Mouse (Mus musculus) limb, embryonic 10.5 days (tissue): ENCODE data around the gene Sorl1. TPM values are rescaled to one million over a fixed set of nuclear protein-coding genes. Genes with fewer than 3 reads are reported as not detected.

Experiments used
- DNase-seq: peaks from one replicate; pipeline ENCODE4 v3.0.0-alpha.2; 2017; ENCODE audit warnings: low spot score
- H3K27ac ChIP-seq: fragments of 300-500 bp; sonication (generic); 2 replicates; pipeline ENCODE4 v1.5.1; 2016; ENCODE audit warnings: mild to moderate bottlenecking
- H3K27me3 ChIP-seq: fragments of 300-500 bp; sonication (generic); 2 replicates; pipeline ENCODE4 v1.6.1; 2016; ENCODE audit warnings: low read depth, mild to moderate bottlenecking; ENCODE audit not compliant: poor library complexity, severe bottlenecking
- H3K36me3 ChIP-seq: fragments of 300-500 bp; sonication (generic); 2 replicates; pipeline ENCODE4 v1.6.1; 2016; ENCODE audit warnings: mild to moderate bottlenecking, moderate library complexity
- H3K4me1 ChIP-seq: fragments of 300-500 bp; sonication (generic); 2 replicates; pipeline ENCODE4 v1.6.1; 2016
- H3K4me3 ChIP-seq: fragments of 300-500 bp; sonication (generic); 2 replicates; pipeline ENCODE4 v1.5.1; 2016; ENCODE audit warnings: mild to moderate bottlenecking, moderate library complexity
- H3K9me3 ChIP-seq: fragments of 300-500 bp; sonication (generic); replicated peaks from 2 replicates; pipeline ENCODE4 v1.6.1; 2016; ENCODE audit warnings: mild to moderate bottlenecking
- WGBS: fragments of 180-500 bp; shearing (Covaris S2); methylation state at CpG from one replicate; pipeline ENCODE4 v1.1.7; 2016; 5-methylcytosine and 5-hydroxymethylcytosine counted together
- polyA plus RNA-seq: library from polyadenylated mRNA; unstranded; fragments of >200 nt; fragmentation: Nextera tagmentation; extraction: Ambion mirVana; gene quantifications from 2 replicates; pipeline ENCODE4 v1.2.1, GENCODE M21; 2016

Gene Sorl1
- 4.3 and 6.6 TPM in 2 replicates for polyA plus RNA-seq

- H3K9me3 ChIP-seq: no peaks in the 10 kb centered on the region
- H3K27ac ChIP-seq: peak within 1 kb of the TSS; percentile 87
- peak; percentile 82 for DNase-seq
- peak within 1 kb of the TSS; percentile 78 for H3K4me3 ChIP-seq
- peaks cover 52% of the 10 kb centered on the region for H3K27me3 ChIP-seq
- H3K4me1 ChIP-seq: peaks cover 26% of the 10 kb centered on the region
- WGBS: under 1% methylated on average over 86 of the region's 94 CpGs
- no peaks in the 10 kb centered on the region for H3K36me3 ChIP-seq
Measured at GRCm38 (mm10) chr9:42123713-42124576, at the start of gene Sorl1. Gene Sorl1 (minus strand): TSS chr9:42124297.

- Histone ChIP-seq H3K27ac (no peak overlapping the region), H3K27me3 (no peaks in the 10 kb centered on the region), H3K9me3 (no peaks in the 10 kb centered on the region), H3K36me3 (no peaks in the 10 kb centered on the region), H3K4me3 (no peak overlapping the region), H3K4me1 (no peaks in the 10 kb centered on the region)
- 90% methylated on average over 3 of the region's 3 CpGs for WGBS
- no peak for DNase-seq
Measured at GRCm38 (mm10) chr9:42173781-42174180, 49.7 kb upstream of the Sorl1 start.

GRCm38 (mm10) chr9:42169491-42169890 lies 45.4 kb upstream of the Sorl1 start:
- Histone ChIP-seq H3K36me3 (no peaks in the 10 kb centered on the region), H3K27me3 (no peaks in the 10 kb centered on the region), H3K9me3 (no peaks in the 10 kb centered on the region), H3K27ac (no peak overlapping the region), H3K4me3 (no peak overlapping the region), H3K4me1 (no peaks in the 10 kb centered on the region)
- WGBS: 94% methylated on average over 8 of the region's 8 CpGs
- DNase-seq: no peak

- Histone ChIP-seq H3K27me3 (no peaks in the 10 kb centered on the region), H3K27ac (no peak overlapping the region), H3K4me3 (no peak overlapping the region), H3K9me3 (no peaks in the 10 kb centered on the region), H3K4me1 (no peaks in the 10 kb centered on the region), H3K36me3 (no peaks in the 10 kb centered on the region)
- WGBS: 93% methylated on average over 7 of the region's 7 CpGs
- no peak for DNase-seq
Measured at GRCm38 (mm10) chr9:42169025-42169424, 44.9 kb upstream of the Sorl1 start.

- Histone ChIP-seq H3K4me1 (no peaks in the 10 kb centered on the region), H3K36me3 (no peaks in the 10 kb centered on the region), H3K27ac (no peak overlapping the region), H3K27me3 (no peaks in the 10 kb centered on the region), H3K9me3 (no peaks in the 10 kb centered on the region), H3K4me3 (no peak overlapping the region)
- WGBS: 79% methylated on average over 2 of the region's 2 CpGs
- DNase-seq: no peak
Measured at GRCm38 (mm10) chr9:42164930-42165329, 40.8 kb upstream of the Sorl1 start.

- H3K36me3 ChIP-seq: no peaks in the 10 kb centered on the region
- DNase-seq: no peak
- WGBS: 84% methylated on average over 4 of the region's 4 CpGs
- H3K4me1 ChIP-seq: no peaks in the 10 kb centered on the region
- H3K4me3 ChIP-seq: no peak overlapping the region
- H3K9me3 ChIP-seq: no peaks in the 10 kb centered on the region
- no peak overlapping the region for H3K27ac ChIP-seq
- no peaks in the 10 kb centered on the region for H3K27me3 ChIP-seq
Measured at GRCm38 (mm10) chr9:42163011-42163410, 38.9 kb upstream of the Sorl1 start.

- H3K27me3 ChIP-seq: no peaks in the 10 kb centered on the region
- DNase-seq: no peak
- H3K36me3 ChIP-seq: no peaks in the 10 kb centered on the region
- no peak overlapping the region for H3K27ac ChIP-seq
- H3K9me3 ChIP-seq: no peaks in the 10 kb centered on the region
- no peaks in the 10 kb centered on the region for H3K4me1 ChIP-seq
- 63% methylated on average over 5 of the region's 5 CpGs for WGBS
- H3K4me3 ChIP-seq: no peak overlapping the region
Measured at GRCm38 (mm10) chr9:42159376-42159775, 35.3 kb upstream of the Sorl1 start.

GRCm38 (mm10) chr9:42158652-42159051 lies 34.6 kb upstream of the Sorl1 start:
- no peak for DNase-seq
- no peaks in the 10 kb centered on the region for H3K27me3 ChIP-seq
- H3K4me1 ChIP-seq: no peaks in the 10 kb centered on the region
- no peak overlapping the region for H3K4me3 ChIP-seq
- H3K27ac ChIP-seq: no peak overlapping the region
- WGBS: 67% methylated on average over 5 of the region's 5 CpGs
- no peaks in the 10 kb centered on the region for H3K36me3 ChIP-seq
- no peaks in the 10 kb centered on the region for H3K9me3 ChIP-seq

- no peaks in the 10 kb centered on the region for H3K4me1 ChIP-seq
- H3K27ac ChIP-seq: no peak overlapping the region
- no peak overlapping the region for H3K4me3 ChIP-seq
- H3K9me3 ChIP-seq: no peaks in the 10 kb centered on the region
- no peaks in the 10 kb centered on the region for H3K36me3 ChIP-seq
- 93% methylated on average over 5 of the region's 5 CpGs for WGBS
- DNase-seq: no peak
- H3K27me3 ChIP-seq: no peaks in the 10 kb centered on the region
Measured at GRCm38 (mm10) chr9:42157981-42158380, 33.9 kb upstream of the Sorl1 start.

GRCm38 (mm10) chr9:42156566-42156965 lies 32.5 kb upstream of the Sorl1 start:
- no peak overlapping the region for H3K4me3 ChIP-seq
- WGBS: 76% methylated on average over 3 of the region's 3 CpGs
- no peaks in the 10 kb centered on the region for H3K36me3 ChIP-seq
- no peak for DNase-seq
- no peaks in the 10 kb centered on the region for H3K27me3 ChIP-seq
- H3K27ac ChIP-seq: no peak overlapping the region
- no peaks in the 10 kb centered on the region for H3K9me3 ChIP-seq
- no peaks in the 10 kb centered on the region for H3K4me1 ChIP-seq

GRCm38 (mm10) chr9:42154682-42155081 lies 30.6 kb upstream of the Sorl1 start:
- DNase-seq: no peak

GRCm38 (mm10) chr9:42148816-42149215 lies 24.7 kb upstream of the Sorl1 start:
- no peak for DNase-seq
- no peak overlapping the region for H3K4me3 ChIP-seq
- no peak overlapping the region for H3K27ac ChIP-seq
- no peaks in the 10 kb centered on the region for H3K36me3 ChIP-seq
- H3K27me3 ChIP-seq: no peaks in the 10 kb centered on the region
- H3K4me1 ChIP-seq: no peaks in the 10 kb centered on the region
- WGBS: 88% methylated on average over 6 of the region's 6 CpGs
- no peaks in the 10 kb centered on the region for H3K9me3 ChIP-seq

More at GRCm38 (mm10) chr9:42154682-42155081, 30.6 kb upstream of the Sorl1 start:
- Histone ChIP-seq H3K36me3 (no peaks in the 10 kb centered on the region), H3K9me3 (no peaks in the 10 kb centered on the region), H3K27me3 (no peaks in the 10 kb centered on the region), H3K27ac (no peak overlapping the region), H3K4me1 (no peaks in the 10 kb centered on the region), H3K4me3 (no peak overlapping the region)
- 83% methylated on average over 6 of the region's 6 CpGs for WGBS

- no peak for DNase-seq
- Histone ChIP-seq H3K9me3 (no peaks in the 10 kb centered on the region), H3K4me1 (no peaks in the 10 kb centered on the region), H3K27me3 (no peaks in the 10 kb centered on the region), H3K36me3 (no peaks in the 10 kb centered on the region), H3K27ac (no peak overlapping the region), H3K4me3 (no peak overlapping the region)
- 84% methylated on average over 4 of the region's 4 CpGs for WGBS
Measured at GRCm38 (mm10) chr9:42148036-42148435, 23.9 kb upstream of the Sorl1 start.
